Mouse (Mus musculus) WW6 (cell line): ENCODE measurements at regions not wholly inside any gene's neighbourhood (a gene's known extent, or its start where the extent isn't known, plus 50 kb on each side); places are given as distances from the start of the nearest gene placed in this dataset.

ENCODE experiments used
- DNase-seq: peaks from one replicate; pipeline ENCODE4 v3.0.0-alpha.2; 2013; ENCODE audit warnings: low read depth, low spot score

- no peak for DNase-seq
Observed at GRCm38 (mm10) chr10:44826271-44826670, 240.7 kb upstream of the Prep start.

GRCm38 (mm10) chr10:44821666-44822065 lies 245.3 kb upstream of the Prep start:
- no peak for DNase-seq

GRCm38 (mm10) chr10:44820379-44820778 lies 246.6 kb upstream of the Prep start:
- DNase-seq = no peak

- DNase-seq = no peak
Observed at GRCm38 (mm10) chr10:44819361-44819760, 247.6 kb upstream of the Prep start.

- DNase-seq = no peak
Observed at GRCm38 (mm10) chr10:44818615-44819014, 248.4 kb upstream of the Prep start.

- no peak for DNase-seq
Observed at GRCm38 (mm10) chr10:44796205-44796604, 267.9 kb upstream of the Prdm1 start.

- no peak for DNase-seq
Observed at GRCm38 (mm10) chr10:44785386-44785785, 257.1 kb upstream of the Prdm1 start.

GRCm38 (mm10) chr10:44780381-44780958 lies 252.2 kb upstream of the Prdm1 start:
- no peak for DNase-seq

GRCm38 (mm10) chr10:44779568-44780207 lies 251.4 kb upstream of the Prdm1 start:
- no peak for DNase-seq

- DNase-seq = no peak
Observed at GRCm38 (mm10) chr10:44777214-44777613, 248.9 kb upstream of the Prdm1 start.

- DNase-seq = no peak
Observed at GRCm38 (mm10) chr10:44776175-44776574, 247.9 kb upstream of the Prdm1 start.

GRCm38 (mm10) chr10:44765527-44765926 lies 237.2 kb upstream of the Prdm1 start:
- DNase-seq = no peak

- DNase-seq = no peak
Observed at GRCm38 (mm10) chr10:44763102-44763501, 234.8 kb upstream of the Prdm1 start.

GRCm38 (mm10) chr10:44762068-44762467 lies 233.8 kb upstream of the Prdm1 start:
- DNase-seq = no peak

- no peak for DNase-seq
Observed at GRCm38 (mm10) chr10:44761324-44761723, 233.0 kb upstream of the Prdm1 start.

GRCm38 (mm10) chr10:44755355-44755957 lies 227.2 kb upstream of the Prdm1 start:
- no peak for DNase-seq

GRCm38 (mm10) chr10:44754930-44755329 lies 226.6 kb upstream of the Prdm1 start:
- DNase-seq = no peak

GRCm38 (mm10) chr10:44752719-44753390 lies 224.6 kb upstream of the Prdm1 start:
- no peak for DNase-seq

GRCm38 (mm10) chr10:44751061-44751460 lies 222.8 kb upstream of the Prdm1 start:
- no peak for DNase-seq

GRCm38 (mm10) chr10:44749206-44749605 lies 220.9 kb upstream of the Prdm1 start:
- no peak for DNase-seq

GRCm38 (mm10) chr10:44747419-44747818 lies 219.1 kb upstream of the Prdm1 start:
- DNase-seq = no peak

- DNase-seq = no peak
Observed at GRCm38 (mm10) chr10:44744221-44744620, 215.9 kb upstream of the Prdm1 start.

- DNase-seq = no peak
Observed at GRCm38 (mm10) chr10:44733641-44734040, 205.3 kb upstream of the Prdm1 start.
